Mouse (Mus musculus) hindbrain, embryonic 12.5 days (tissue): ENCODE results near the gene Cadm1. TPM values are rescaled to one million over a fixed set of nuclear protein-coding genes. Genes with fewer than 3 reads are reported as not detected.

Source experiments
- ATAC-seq: fragments of 200-750 bp; cut with Nextera tagmentation; 2 replicates; pipeline ENCODE4 v1.8.0; 2017; ENCODE audit warnings: moderate TSS enrichment; ENCODE audit not compliant: low FRiP score
- H3K27ac ChIP-seq: fragments of 300-500 bp; sonication (generic); 2 replicates; pipeline ENCODE4 v1.5.1; 2016; ENCODE audit warnings: mild to moderate bottlenecking
- H3K27me3 ChIP-seq: fragments of 300-500 bp; sonication (generic); 2 replicates; pipeline ENCODE4 v1.6.1; 2016; ENCODE audit warnings: mild to moderate bottlenecking
- H3K36me3 ChIP-seq: fragments of 300-500 bp; sonication (generic); 2 replicates; pipeline ENCODE4 v1.6.1; 2016; ENCODE audit warnings: mild to moderate bottlenecking
- H3K4me1 ChIP-seq: fragments of 300-500 bp; sonication (generic); 2 replicates; pipeline ENCODE4 v1.6.1; 2016
- H3K4me2 ChIP-seq: fragments of 300-500 bp; sonication (generic); replicated peaks from 2 replicates; pipeline ENCODE4 v1.6.1; 2016; ENCODE audit warnings: mild to moderate bottlenecking
- H3K4me3 ChIP-seq: fragments of 300-500 bp; sonication (generic); 2 replicates; pipeline ENCODE4 v1.5.1; 2016; ENCODE audit warnings: mild to moderate bottlenecking
- H3K9ac ChIP-seq: fragments of 300-500 bp; sonication (generic); 2 replicates; pipeline ENCODE4 v1.6.1; 2016; ENCODE audit warnings: mild to moderate bottlenecking, moderate library complexity
- H3K9me3 ChIP-seq: fragments of 300-500 bp; sonication (generic); replicated peaks from 2 replicates; pipeline ENCODE4 v1.6.1; 2016; ENCODE audit warnings: mild to moderate bottlenecking
- WGBS: fragments of 180-500 bp; shearing (Covaris S2); methylation state at CpG from one replicate; pipeline ENCODE4 v1.1.7; 2016; 5-methylcytosine and 5-hydroxymethylcytosine counted together
- polyA plus RNA-seq: library from polyadenylated mRNA; unstranded; fragments of >200 nt; fragmentation: Nextera tagmentation; extraction: Ambion mirVana; gene quantifications from 2 replicates; pipeline ENCODE4 v1.2.1, GENCODE M21; 2016

Gene Cadm1
- polyA plus RNA-seq, 1 experiment from 2014 or later, result 120 TPM

GRCm38 (mm10) chr9:47843328-47843727 is 313.4 kb downstream of the Cadm1 start:
- WGBS, result 82% methylated on average over 6 of the region's 6 CpGs
- Histone ChIP-seq H3K9ac (no peak overlapping the region), H3K27ac (no peak overlapping the region), H3K9me3 (no peaks in the 10 kb centered on the region), H3K27me3 (0 out of 2 replicates have a peak, but pooled peaks cover 4% of the 10 kb centered on the region), H3K36me3 (no peaks in the 10 kb centered on the region), H3K4me1 (peaks cover 39% of the 10 kb centered on the region), H3K4me3 (no peak overlapping the region), H3K4me2 (no peak overlapping the region)
- no peak for ATAC-seq

- Histone ChIP-seq H3K9me3 (no peaks in the 10 kb centered on the region), H3K4me1 (peaks cover 31% of the 10 kb centered on the region)
- 65% methylated on average over 10 of the region's 10 CpGs for WGBS
These were observed 316.3 kb downstream of the Cadm1 start for GRCm38 (mm10) chr9:47846275-47846674.

DNA sequence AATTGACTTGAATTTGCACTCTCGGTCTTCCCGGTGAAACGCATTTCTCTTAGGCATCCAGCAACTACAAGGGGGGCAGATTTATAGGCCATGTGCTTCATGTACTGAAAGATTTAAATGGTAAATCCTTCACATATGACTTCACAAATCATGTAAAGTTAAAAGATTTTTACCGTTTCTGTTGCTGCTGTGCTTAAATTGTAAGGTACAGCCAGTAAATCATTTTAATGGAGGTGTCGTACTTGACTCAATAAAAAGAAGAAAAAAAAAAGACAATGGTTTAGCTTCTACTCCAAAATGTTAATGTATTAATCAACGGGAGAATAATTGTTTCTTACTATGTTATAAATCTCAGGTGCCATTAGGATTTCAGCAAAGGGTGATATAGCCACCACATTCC is 317.0 kb downstream of the Cadm1 start:
- peaks cover 29% of the 10 kb centered on the region for H3K4me1 ChIP-seq
- H3K27me3 ChIP-seq, result no peaks in the 10 kb centered on the region
- no peak overlapping the region for H3K27ac ChIP-seq
- no peak overlapping the region for H3K4me2 ChIP-seq
- H3K4me3 ChIP-seq, result no peak overlapping the region
- no peak overlapping the region for H3K9ac ChIP-seq
- WGBS, result 80% methylated on average over 6 of the region's 6 CpGs
- H3K9me3 ChIP-seq, result no peaks in the 10 kb centered on the region
- no peaks in the 10 kb centered on the region for H3K36me3 ChIP-seq
- ATAC-seq, result no peak

More at GRCm38 (mm10) chr9:47846275-47846674, 316.3 kb downstream of the Cadm1 start:
- H3K4me3 ChIP-seq, result no peak overlapping the region
- no peak overlapping the region for H3K4me2 ChIP-seq
- peak; percentile 54; the same call in 1 of the 2 replicates for ATAC-seq
- no peaks in the 10 kb centered on the region for H3K36me3 ChIP-seq
- peak overlapping the region; percentile 1; the same call in 1 of the 2 replicates for H3K27ac ChIP-seq
- no peak overlapping the region for H3K9ac ChIP-seq
- H3K27me3 ChIP-seq, result no peaks in the 10 kb centered on the region

- ATAC-seq, result no peak
- WGBS, result 14% methylated on average over 4 of the region's 4 CpGs
- peak overlapping the region; percentile 40; the same call in 1 of the 2 replicates for H3K27ac ChIP-seq
These were observed 317.8 kb downstream of the Cadm1 start for GRCm38 (mm10) chr9:47847797-47848196.

GRCm38 (mm10) chr9:47848745-47849144 is 318.8 kb downstream of the Cadm1 start:
- Histone ChIP-seq H3K27ac (0 out of 2 replicates have a peak overlapping the region, but pooled peaks have one; percentile 17), H3K4me3 (no peak overlapping the region), H3K4me1 (peaks cover 26% of the 10 kb centered on the region), H3K9me3 (no peaks in the 10 kb centered on the region), H3K9ac (no peak overlapping the region), H3K4me2 (no peak overlapping the region), H3K27me3 (no peaks in the 10 kb centered on the region), H3K36me3 (no peaks in the 10 kb centered on the region)
- 25% methylated on average over 5 of the region's 5 CpGs for WGBS
- no peak for ATAC-seq

More at GRCm38 (mm10) chr9:47847797-47848196, 317.8 kb downstream of the Cadm1 start:
- H3K4me1 ChIP-seq, result peaks cover 28% of the 10 kb centered on the region
- H3K9ac ChIP-seq, result no peak overlapping the region
- no peak overlapping the region for H3K4me3 ChIP-seq
- no peaks in the 10 kb centered on the region for H3K36me3 ChIP-seq
- H3K4me2 ChIP-seq, result no peak overlapping the region
- no peaks in the 10 kb centered on the region for H3K27me3 ChIP-seq
- H3K9me3 ChIP-seq, result no peaks in the 10 kb centered on the region

GRCm38 (mm10) chr9:47856311-47856710 is 326.3 kb downstream of the Cadm1 start:
- ATAC-seq, result no peak
- 0 out of 2 replicates have a peak, but pooled peaks cover 3% of the 10 kb centered on the region for H3K27me3 ChIP-seq
- WGBS, result 88% methylated on average over 8 of the region's 8 CpGs
- H3K27ac ChIP-seq, result no peak overlapping the region
- H3K9me3 ChIP-seq, result no peaks in the 10 kb centered on the region
- H3K36me3 ChIP-seq, result no peaks in the 10 kb centered on the region
- no peak overlapping the region for H3K4me2 ChIP-seq
- peaks cover 13% of the 10 kb centered on the region for H3K4me1 ChIP-seq
- H3K9ac ChIP-seq, result no peak overlapping the region
- no peak overlapping the region for H3K4me3 ChIP-seq

GRCm38 (mm10) chr9:47857235-47857634 is 327.3 kb downstream of the Cadm1 start:
- Histone ChIP-seq H3K36me3 (no peaks in the 10 kb centered on the region), H3K4me3 (no peak overlapping the region), H3K27ac (0 out of 2 replicates have a peak overlapping the region, but pooled peaks have one; percentile 25), H3K9ac (no peak overlapping the region), H3K4me1 (peaks cover 13% of the 10 kb centered on the region), H3K9me3 (no peaks in the 10 kb centered on the region), H3K4me2 (no peak overlapping the region), H3K27me3 (0 out of 2 replicates have a peak, but pooled peaks cover 3% of the 10 kb centered on the region)
- ATAC-seq, result no peak
- 84% methylated on average over 7 of the region's 7 CpGs for WGBS

DNA sequence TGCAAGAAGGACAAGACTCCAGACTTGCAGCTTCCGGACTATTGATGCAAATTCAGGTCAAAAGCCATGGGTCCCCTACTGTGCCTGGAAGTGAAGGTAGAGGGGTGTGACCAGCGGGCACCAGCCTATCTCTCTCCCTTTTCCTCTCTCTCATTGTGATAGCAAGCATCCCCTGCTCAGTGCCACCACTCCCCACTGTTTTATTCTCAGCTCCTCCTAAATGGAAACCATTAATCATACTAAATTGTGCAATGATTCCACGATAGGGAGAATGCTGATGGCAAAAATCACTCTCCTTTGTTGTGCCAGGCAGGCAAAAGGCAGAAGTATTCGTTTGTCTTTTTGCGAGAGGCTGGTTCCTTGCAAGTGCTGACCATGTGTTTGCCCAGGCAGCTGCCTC is 328.2 kb downstream of the Cadm1 start:
- no peak overlapping the region for H3K9ac ChIP-seq
- H3K36me3 ChIP-seq, result no peaks in the 10 kb centered on the region
- H3K4me3 ChIP-seq, result no peak overlapping the region
- no peak overlapping the region for H3K4me2 ChIP-seq
- H3K4me1 ChIP-seq, result peaks cover 15% of the 10 kb centered on the region
- H3K9me3 ChIP-seq, result no peaks in the 10 kb centered on the region
- ATAC-seq, result no peak
- 0 out of 2 replicates have a peak, but pooled peaks cover 3% of the 10 kb centered on the region for H3K27me3 ChIP-seq
- peak overlapping the region; percentile 49; the same call in 1 of the 2 replicates for H3K27ac ChIP-seq
- 46% methylated on average over 5 of the region's 5 CpGs for WGBS

GRCm38 (mm10) chr9:47858778-47859395 is 328.9 kb downstream of the Cadm1 start:
- 60% methylated on average over 10 of the region's 10 CpGs for WGBS
- Histone ChIP-seq H3K4me1 (peaks cover 15% of the 10 kb centered on the region), H3K9ac (no peak overlapping the region), H3K27ac (peak overlapping the region; percentile 49; the same call in 1 of the 2 replicates), H3K27me3 (0 out of 2 replicates have a peak, but pooled peaks cover 3% of the 10 kb centered on the region), H3K4me2 (no peak overlapping the region), H3K36me3 (no peaks in the 10 kb centered on the region), H3K9me3 (no peaks in the 10 kb centered on the region), H3K4me3 (no peak overlapping the region)
- ATAC-seq, result no peak

GRCm38 (mm10) chr9:47860994-47861393 is 331.0 kb downstream of the Cadm1 start:
- Histone ChIP-seq H3K27me3 (peaks cover 3% of the 10 kb centered on the region; the same call in 1 of the 2 replicates), H3K36me3 (no peaks in the 10 kb centered on the region), H3K4me2 (no peak overlapping the region), H3K9ac (no peak overlapping the region), H3K4me3 (no peak overlapping the region), H3K27ac (no peak overlapping the region), H3K4me1 (peaks cover 21% of the 10 kb centered on the region), H3K9me3 (no peaks in the 10 kb centered on the region)
- no peak for ATAC-seq
- WGBS, result 84% methylated on average over 3 of the region's 3 CpGs

- 0 out of 2 replicates have a peak overlapping the region, but pooled peaks have one; percentile 6 for H3K27ac ChIP-seq
- H3K27me3 ChIP-seq, result peaks cover 3% of the 10 kb centered on the region; the same call in 1 of the 2 replicates
- no peaks in the 10 kb centered on the region for H3K9me3 ChIP-seq
- no peak overlapping the region for H3K4me2 ChIP-seq
- no peak overlapping the region for H3K4me3 ChIP-seq
- peaks cover 22% of the 10 kb centered on the region for H3K4me1 ChIP-seq
- ATAC-seq, result no peak
- H3K9ac ChIP-seq, result no peak overlapping the region
- H3K36me3 ChIP-seq, result no peaks in the 10 kb centered on the region
- 48% methylated on average over 2 of the region's 2 CpGs for whole genome bisulfite sequencing
These were observed 331.8 kb downstream of the Cadm1 start for GRCm38 (mm10) chr9:47861783-47862182.

GRCm38 (mm10) chr9:47866001-47866400 is 336.0 kb downstream of the Cadm1 start:
- Histone ChIP-seq H3K4me3 (no peak overlapping the region), H3K27ac (no peak overlapping the region), H3K27me3 (peaks cover 4% of the 10 kb centered on the region; the same call in 1 of the 2 replicates), H3K4me1 (peaks cover 8% of the 10 kb centered on the region; the same call in 1 of the 2 replicates), H3K9ac (no peak overlapping the region), H3K9me3 (no peaks in the 10 kb centered on the region), H3K4me2 (no peak overlapping the region), H3K36me3 (no peaks in the 10 kb centered on the region)
- 44% methylated on average over 1 of the region's 1 CpGs for WGBS
- no peak for ATAC-seq
